Mouse (Mus musculus) CH12.LX (cell line): Measurements from ENCODE around the gene Fam172a. TPM values are rescaled to one million over a fixed set of nuclear protein-coding genes. Genes with fewer than 3 reads are reported as not detected.

Experiments used
- DNase-seq: peaks from one replicate; pipeline ENCODE4 v3.0.0-alpha.2; 2013; ENCODE audit errors: extremely low read depth
- H3K27ac ChIP-seq: 2 replicates; pipeline ENCODE4 v1.5.1; 2012; ENCODE audit warnings: low read depth, mild to moderate bottlenecking, control low read depth, moderate library complexity; ENCODE audit not compliant: insufficient read depth
- H3K27me3 ChIP-seq: replicated peaks from 2 replicates; pipeline ENCODE3; 2012; ENCODE audit warnings: inconsistent platforms
- H3K36me3 ChIP-seq, 2 experiments: replicated peaks in 1 of 2; 2 replicates each; pipeline versions ENCODE3 to v1.6.1; 2012; ENCODE audit warnings: inconsistent platforms in 1 of 2, low read length in 1 of 2, mild to moderate bottlenecking in 1 of 2, mixed read lengths in 1 of 2, moderate library complexity in 1 of 2; ENCODE audit not compliant: control insufficient read depth in 1 of 2, insufficient read depth in 1 of 2
- H3K4me1 ChIP-seq, 2 experiments: 2 replicates each; pipeline ENCODE4 v1.6.1; 2012; ENCODE audit warnings: inconsistent platforms in 1 of 2, moderate library complexity in 1 of 2; ENCODE audit not compliant: insufficient read depth in 2 of 2, control insufficient read depth in 1 of 2
- H3K4me2 ChIP-seq: 2 replicates; pipeline ENCODE4 v1.6.1; 2012; ENCODE audit warnings: low read depth, mild to moderate bottlenecking, control low read depth; ENCODE audit not compliant: poor library complexity, insufficient read depth, severe bottlenecking
- H3K4me3 ChIP-seq, 3 experiments: fragments of 150-350 bp in 1 of 3; sonication (generic) in 1 of 3; replicated peaks in 1 of 3; 2 replicates each; pipeline versions ENCODE3 to v1.5.1; 2011 to 2012; ENCODE audit warnings: low read depth in 2 of 3, low read length in 2 of 3, mild to moderate bottlenecking in 2 of 3, moderate library complexity in 2 of 3, control low read depth in 1 of 3, improper control_type of control experiment in 1 of 3, inconsistent platforms in 1 of 3, mixed read lengths in 1 of 3; ENCODE audit not compliant: poor library complexity in 1 of 3
- H3K79me2 ChIP-seq: replicated peaks from 2 replicates; pipeline ENCODE4 v1.6.1; 2012; ENCODE audit warnings: mild to moderate bottlenecking, moderate library complexity; ENCODE audit not compliant: control insufficient read depth, poor library complexity, insufficient read depth, severe bottlenecking; ENCODE audit errors: extremely low read depth
- H3K9ac ChIP-seq: 2 replicates; pipeline ENCODE4 v1.6.1; 2012; ENCODE audit warnings: low read depth, mild to moderate bottlenecking, control low read depth, moderate library complexity; ENCODE audit not compliant: insufficient read depth
- H3K9me3 ChIP-seq: replicated peaks from 2 replicates; pipeline ENCODE3; 2012; ENCODE audit warnings: low read length, inconsistent platforms, mixed read lengths
- BHLHE40 ChIP-seq: IDR thresholded peaks from 2 replicates; pipeline ENCODE4 v1.6.1; 2011; ENCODE audit warnings: mild to moderate bottlenecking, low read depth, low read length, improper control_type of control experiment
- CHD1 ChIP-seq: IDR thresholded peaks from 2 replicates; pipeline ENCODE4 v1.6.1; 2012; ENCODE audit warnings: low read depth, low read length, improper control_type of control experiment, inconsistent platforms
- CTCF ChIP-seq, 2 experiments: IDR thresholded peaks in 1 of 2; conservative IDR thresholded peaks in 1 of 2; 2 replicates each; pipeline ENCODE4 v1.5.1; 2011 to 2012; ENCODE audit warnings: low read depth in 2 of 2, low read length in 2 of 2, improper control_type of control experiment in 1 of 2, inconsistent platforms in 1 of 2, mild to moderate bottlenecking in 1 of 2, moderate library complexity in 1 of 2
- EP300 ChIP-seq: IDR thresholded peaks from 2 replicates; pipeline ENCODE4 v1.6.1; 2011; ENCODE audit warnings: low read length, improper control_type of control experiment
- ETS1 ChIP-seq: conservative IDR thresholded peaks from 2 replicates; pipeline ENCODE4 v1.6.1; 2012; ENCODE audit warnings: low read depth, mild to moderate bottlenecking, inconsistent platforms, low read length, improper control_type of control experiment, moderate library complexity
- GABPA ChIP-seq: IDR thresholded peaks from 2 replicates; pipeline ENCODE4 v1.6.1; 2012; ENCODE audit warnings: low read depth, low read length, improper control_type of control experiment, inconsistent platforms; ENCODE audit not compliant: insufficient replicate concordance
- HCFC1 ChIP-seq: IDR thresholded peaks from 2 replicates; pipeline ENCODE4 v1.6.1; 2012; ENCODE audit warnings: low read depth, mild to moderate bottlenecking, inconsistent platforms, low read length, improper control_type of control experiment
- IRF4 ChIP-seq: IDR thresholded peaks from 2 replicates; pipeline ENCODE4 v1.6.1; 2014; ENCODE audit warnings: low read depth, mild to moderate bottlenecking, inconsistent platforms, low read length, improper control_type of control experiment
- JUN ChIP-seq: IDR thresholded peaks from 2 replicates; pipeline ENCODE4 v1.6.1; 2011; ENCODE audit warnings: low read depth, mild to moderate bottlenecking, low read length, improper control_type of control experiment, moderate library complexity; ENCODE audit not compliant: insufficient read depth
- MAFK ChIP-seq: IDR thresholded peaks from 2 replicates; pipeline ENCODE4 v1.6.1; 2011; ENCODE audit warnings: low read length, improper control_type of control experiment; ENCODE audit not compliant: insufficient replicate concordance
- MAX ChIP-seq: IDR thresholded peaks from 2 replicates; pipeline ENCODE4 v1.6.1; 2011; ENCODE audit warnings: low read length, improper control_type of control experiment
- MAZ ChIP-seq: IDR thresholded peaks from 2 replicates; pipeline ENCODE4 v1.6.1; 2012; ENCODE audit warnings: low read depth, mild to moderate bottlenecking, inconsistent platforms, low read length, improper control_type of control experiment, moderate library complexity
- MEF2A ChIP-seq: IDR thresholded peaks from 2 replicates; pipeline ENCODE4 v1.6.1; 2014; ENCODE audit warnings: low read depth, mild to moderate bottlenecking, inconsistent platforms, low read length, improper control_type of control experiment, borderline replicate concordance
- NRF1 ChIP-seq: IDR thresholded peaks from 2 replicates; pipeline ENCODE4 v1.6.1; 2014; ENCODE audit warnings: low read depth, mild to moderate bottlenecking, inconsistent platforms, low read length, improper control_type of control experiment, moderate library complexity
- POLR2A ChIP-seq: IDR thresholded peaks from 2 replicates; pipeline ENCODE4 v1.6.1; 2011; ENCODE audit warnings: low read depth, mild to moderate bottlenecking, improper control_type of control experiment, low read length
- POLR2AphosphoS2 ChIP-seq: IDR thresholded peaks from 2 replicates; pipeline ENCODE4 v1.6.1; 2011; ENCODE audit warnings: low read depth, low read length, improper control_type of control experiment
- SMC3 ChIP-seq: IDR thresholded peaks from 2 replicates; pipeline ENCODE4 v1.6.1; 2011; ENCODE audit warnings: low read depth, low read length, improper control_type of control experiment
- ZNF384 ChIP-seq: IDR thresholded peaks from 2 replicates; pipeline ENCODE4 v1.6.1; 2012; ENCODE audit warnings: low read depth, low read length, improper control_type of control experiment, inconsistent platforms
- dilution Hi-C: fragments of 300-500 bp; cut with MboI; formaldehyde crosslinking; loops from 2 replicates; pipeline ENCODE4 v1.14.3; 2020; ENCODE audit warnings: low sequenced_read_pairs; ENCODE audit not compliant: extremely low pct_unique_long_range_greater_than_20kb, extremely low pct_ligation_motif_present
- in situ Hi-C: fragments of 300-500 bp; cut with MboI; formaldehyde crosslinking; loops from 3 replicates; pipeline ENCODE4 v1.14.3; 2019; ENCODE audit warnings: low sequenced_read_pairs, low pct_ligation_motif_present, low pct_unique_long_range_greater_than_20kb, mixed read lengths
- polyA plus RNA-seq: library from polyadenylated mRNA; unstranded; fragments of >175 nt; gene quantifications from 2 replicates; pipeline ENCODE4 v1.2.1, GENCODE M21; 2012; ENCODE audit warnings: low read depth; ENCODE audit not compliant: insufficient read length
- total RNA-seq, 2 experiments: library from RNA; depleted of rRNA; stranded (reverse); fragments of 300-350 nt in 1 of 2; fragments of >200 nt in 1 of 2; gene quantifications; 2 replicates each; pipeline ENCODE4 v1.2.3; 2012 to 2014

The Fam172a gene
- total and polyA plus RNA-seq, 3 experiments, result 12.2 to 24.7 (median 16.9) TPM

DNA sequence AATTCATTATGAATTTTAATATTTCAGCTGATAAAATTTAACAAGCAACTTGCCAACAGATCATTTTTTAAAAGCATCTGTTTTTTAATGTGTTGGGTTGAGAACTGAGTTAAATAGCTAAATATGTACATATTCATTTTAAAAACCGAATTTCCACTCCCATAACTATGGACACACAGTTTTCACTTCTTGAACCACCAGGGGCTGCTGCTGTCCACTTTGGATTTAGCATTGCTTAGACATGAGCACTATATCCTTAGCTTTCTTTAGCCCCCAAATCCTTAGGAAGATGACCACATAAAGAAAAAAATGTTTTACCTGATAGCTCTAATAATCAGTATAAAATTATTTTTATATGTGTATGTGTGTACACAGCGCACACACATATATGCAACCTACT, 207.4 kb downstream of the Fam172a start:
- in situ Hi-C loops, result no loop called here
- Histone ChIP-seq H3K4me2 (no peak overlapping the region), H3K79me2 (no peaks in the 10 kb centered on the region), H3K9ac (no peak overlapping the region), H3K36me3 (peaks cover 0 to under 1% of the 10 kb centered on the region in 2 experiments), H3K27ac (no peak overlapping the region), H3K4me3 (no peak overlapping the region), H3K9me3 (no peaks in the 10 kb centered on the region), H3K27me3 (no peaks in the 10 kb centered on the region), H3K4me1 (no peaks in the 10 kb centered on the region)
- dilution Hi-C loops, result no loop called here
- TF ChIP-seq POLR2A (no peak), HCFC1 (no peak), SMC3 (no peak), ETS1 (no peak), CHD1 (no peak), ZNF384 (no peak), EP300 (no peak), MEF2A (no peak), MAFK (no peak), GABPA (no peak), MAX (no peak), NRF1 (no peak), CTCF (conservative IDR thresholded peaks at IDR 0.05 in 1 of 2, IDR thresholded peaks at IDR 0.05 in 1 of 2; ENCODE audit: low read depth in 2 of 2, low read length in 2 of 2) (no peak; a peak in 1 of 4 replicates), MAZ (no peak), POLR2AphosphoS2 (no peak), BHLHE40 (no peak)
- no peak for DNase-seq

- H3K27ac ChIP-seq, result no peak overlapping the region
- DNase-seq, result no peak
- H3K4me3 ChIP-seq, result no peak overlapping the region
- no peak overlapping the region for H3K9ac ChIP-seq
- H3K79me2 ChIP-seq, result no peaks in the 10 kb centered on the region
- no peaks in the 10 kb centered on the region for H3K9me3 ChIP-seq
- dilution Hi-C loops (no loop called here), in situ Hi-C loops (no loop called here)
- no peak for TF ChIP-seq JUN
- TF ChIP-seq IRF4, result no peak
- no peak for TF ChIP-seq CTCF (conservative IDR thresholded peaks at IDR 0.05 in 1 of 2, IDR thresholded peaks at IDR 0.05 in 1 of 2; ENCODE audit: low read depth in 2 of 2, low read length in 2 of 2)
- no peaks in the 10 kb centered on the region for H3K36me3 ChIP-seq
- no peaks in the 10 kb centered on the region for H3K4me1 ChIP-seq
- H3K4me2 ChIP-seq, result no peak overlapping the region
- no peaks in the 10 kb centered on the region for H3K27me3 ChIP-seq
These were observed 221.0 kb downstream of the Fam172a start for GRCm38 (mm10) chr13:77922834-77923233.
